Mouse (Mus musculus): ENCODE measurements around the gene Ccdc181. TPM values are rescaled to one million over a fixed set of nuclear protein-coding genes. Genes with fewer than 3 reads are reported as not detected.

Ccdc181 gene
- polyA plus RNA-seq, 2 experiments from 2014 or later, result 6.8 to 8.8 TPM

- no peak for ATAC-seq
These were observed 60.5 kb downstream of the Ccdc181 start for GRCm38 (mm10) chr1:164335846-164336245.

Other genes with a start within 250 kb of the Ccdc181 start
- gene Sele, start 227.4 kb upstream of the Ccdc181 start, polyA plus RNA-seq (2017; shearing (Covaris generic)), result under 1 TPM in 1 of 2 experiments, not detected in 1; 0.22 TPM
- gene Sell, start 213.6 kb upstream of the Ccdc181 start, polyA plus RNA-seq (2017; shearing (Covaris generic)), result 100 to 1,000 TPM; 554 to 560 TPM
- 1 to 10 TPM; 3.8 to 4.1 TPM for gene Selp, start 160.3 kb upstream of the Ccdc181 start, polyA plus RNA-seq (2017; shearing (Covaris generic))
- gene F5, start 123.7 kb upstream of the Ccdc181 start, polyA plus RNA-seq (2017; shearing (Covaris generic)), result under 1 TPM in 1 of 2 experiments, not detected in 1; 0.04 TPM
- 1 to 10 TPM in 1 of 2 experiments, under 1 TPM in 1; 0.76 to 1.6 TPM for gene Slc19a2, start 26.5 kb upstream of the Ccdc181 start, polyA plus RNA-seq (2017; shearing (Covaris generic))
- gene Nme7, start 28.5 kb downstream of the Ccdc181 start, polyA plus RNA-seq (2017; shearing (Covaris generic)), result 10 to 100 TPM; 15.4 to 20.4 TPM
- gene Blzf1, start 31.9 kb downstream of the Ccdc181 start, polyA plus RNA-seq (2017; shearing (Covaris generic)), result 10 to 100 TPM; 25.1 to 27.2 TPM
- gene Atp1b1, start 182.8 kb downstream of the Ccdc181 start, polyA plus RNA-seq (2017; shearing (Covaris generic)), result 1 to 10 TPM; 3.4 to 4.1 TPM

All from CD4-positive, CD25-positive, alpha-beta regulatory T cell, adult 4 months (primary cell).